In genomic region chr9:112182738-112183137, GRCm38 (mm10) we compare ENCODE assay signal across 18 mouse cellular contexts. TPM values are rescaled to one million over a fixed set of nuclear protein-coding genes. Genes with fewer than 3 reads are reported as not detected.
DNase-seq lines count a peak whose midpoint lies in the region; ATAC-seq and TF ChIP-seq lines count a peak whose summit lies in the region.
"Had no signal": no experiment of that assay in that cellular context is flagged by ENCODE, and none has a peak within 500 bp of the region (broad histone marks: within the 10 kb centered on the region; RNA-seq: fewer than 3 reads in every experiment).

No protein-coding gene starts in this region.

- TF ChIP-seq EP300 in liver, embryonic 14.5 days (IDR thresholded peaks at IDR 0.05; ENCODE audit: low read depth): no peak

- no peaks in the 10 kb centered on the region for H3K27me3 ChIP-seq in liver, embryonic 14.5 days (ENCODE audit: control insufficient read depth, insufficient read depth, low read length)
- H3K27me3 ChIP-seq: CH12.LX; embryonic facial prominence, embryonic 15.5 days; hindbrain, embryonic 15.5 days had no signal

- H3K4me2 ChIP-seq in liver, embryonic 14.5 days (ENCODE audit: low read depth): peak overlapping the region; percentile 34
- H3K4me2 ChIP-seq: embryonic facial prominence, embryonic 15.5 days; heart, embryonic 13.5 days; hindbrain, embryonic 15.5 days had no signal

- no peak for DNase-seq in layer of hippocampus, adult 2 months (ENCODE audit: low spot score in 2 of 2)
- DNase-seq in layer of hippocampus, postnatal 25 days (ENCODE audit: extremely low spot score in 1 of 2, low spot score in 1 of 2): no peak
- no peak for DNase-seq in liver, embryonic 14.5 days (ENCODE audit: low read depth in 3 of 3, low spot score in 3 of 3)
- DNase-seq in liver: no peak
- DNase-seq in lung, adult 2 months: no peak
- DNase-seq: adrenal gland, adult 2 months; adrenal gland, postnatal 25 days; cerebellum, adult 2 months; cerebellum, postnatal 10 days; embryo, embryonic 11 days; gastrocnemius, postnatal 25 days; heart, postnatal 36 days had no signal

- H3K36me3 ChIP-seq in liver, embryonic 14.5 days (replicated peaks; ENCODE audit: control insufficient read depth, insufficient read depth, low read depth): no peaks in the 10 kb centered on the region
- H3K36me3 ChIP-seq: embryonic facial prominence, embryonic 15.5 days; heart, embryonic 13.5 days had no signal

- H3K9ac ChIP-seq in liver, embryonic 14.5 days (replicated peaks): no peak overlapping the region
- H3K9ac ChIP-seq: embryonic facial prominence, embryonic 15.5 days; heart, embryonic 13.5 days; hindbrain, embryonic 15.5 days had no signal

- H3K4me3 ChIP-seq in layer of hippocampus, adult 2 months: no peak overlapping the region
- H3K4me3 ChIP-seq in liver, embryonic 14.5 days (ENCODE audit: insufficient read depth in 1 of 2, low read depth in 2 of 2, low read length in 2 of 2): no peak overlapping the region
- peak overlapping the region; percentile 60; the same call in 1 of the 2 replicates for H3K4me3 ChIP-seq in cortical plate, adult 2 months (ENCODE audit: insufficient read depth, low read length)
- no peak overlapping the region for H3K4me3 ChIP-seq in lung, adult 2 months (replicated peaks; ENCODE audit: extremely low read depth, low read depth, low read length)
- H3K4me3 ChIP-seq: embryonic facial prominence, embryonic 15.5 days; heart, embryonic 13.5 days; hindbrain, embryonic 15.5 days had no signal

- 40% methylated on average over 3 of the region's 3 CpGs for WGBS in liver, embryonic 14.5 days (ENCODE audit: insufficient replicate concordance)
- 29% methylated on average over 3 of the region's 3 CpGs for WGBS in lung, adult 2 months

- H3K27ac ChIP-seq in layer of hippocampus, adult 2 months: peak overlapping the region; percentile 69
- no peak overlapping the region for H3K27ac ChIP-seq in liver, embryonic 14.5 days
- no peak overlapping the region for H3K27ac ChIP-seq in cortical plate, adult 2 months (ENCODE audit: insufficient read depth, low read length)
- H3K27ac ChIP-seq: embryonic facial prominence, embryonic 15.5 days; heart, embryonic 13.5 days; hindbrain, embryonic 15.5 days had no signal

- peak; percentile 44; the same call in 1 of the 2 replicates for TF ChIP-seq POLR2A in cortical plate, adult 2 months (IDR thresholded peaks at IDR 0.05; ENCODE audit: extremely low read depth, insufficient read depth, low read length)
- TF ChIP-seq POLR2A in lung, adult 2 months (IDR thresholded peaks at IDR 0.05; ENCODE audit: borderline replicate concordance, extremely low read depth, low read depth, low read length): no peak

- H3K9me3 ChIP-seq in liver, embryonic 14.5 days (ENCODE audit: control insufficient read depth, low read length): no peaks in the 10 kb centered on the region
- H3K9me3 ChIP-seq: embryonic facial prominence, embryonic 15.5 days; heart, embryonic 13.5 days; hindbrain, embryonic 15.5 days had no signal

- no peak for TF ChIP-seq CTCF in layer of hippocampus, adult 2 months (conservative IDR thresholded peaks at IDR 0.05)
- no peak for TF ChIP-seq CTCF in liver, embryonic 14.5 days (IDR thresholded peaks at IDR 0.05; ENCODE audit: low read depth)
- TF ChIP-seq CTCF in cortical plate, adult 2 months (IDR thresholded peaks at IDR 0.05; ENCODE audit: extremely low read depth, insufficient read depth, low read length): no peak
- no peak for TF ChIP-seq CTCF in lung, adult 2 months (IDR thresholded peaks at IDR 0.05; ENCODE audit: insufficient read depth, low read length)

- peak; percentile 51; the same call in 1 of the 2 replicates for ATAC-seq in liver, embryonic 14.5 days (ENCODE audit: insufficient read depth)
- ATAC-seq: forebrain, embryonic 16.5 days had no signal

- H3K4me1 ChIP-seq in liver, embryonic 14.5 days (replicated peaks; ENCODE audit: control insufficient read depth in 2 of 2, insufficient read depth in 2 of 2, low read length in 1 of 2): peaks cover 20 to 40% of the 10 kb centered on the region in 2 experiments
- H3K4me1 ChIP-seq in cortical plate, adult 2 months (ENCODE audit: control insufficient read depth, insufficient read depth, low read length): peaks cover 1% of the 10 kb centered on the region; the same call in 1 of the 2 replicates
- H3K4me1 ChIP-seq in lung, adult 2 months (ENCODE audit: control insufficient read depth, insufficient read depth, low read length): no peaks in the 10 kb centered on the region

RNA-seq across cellular contexts. Expression of gene Arpp21, which starts 53.0 kb away (rescaled TPM):
- 100 to 1,000 TPM; 242 to 245 TPM for total RNA-seq in layer of hippocampus, adult 2 months (2021)
- total RNA-seq in layer of hippocampus, postnatal 25 days (2021): 100 to 1,000 TPM; 196 to 274 TPM
- polyA plus RNA-seq in liver, embryonic 14.5 days (2012; rRNA removed): 0.27 and 0.36 TPM in 2 replicates
- polyA plus RNA-seq in liver, embryonic 14.5 days (2014; fragmentation: Nextera tagmentation; extraction: Ambion mirVana): 0.27 and 0.42 TPM in 2 replicates
- polyA plus RNA-seq in cortical plate, adult 2 months (2012; rRNA removed): 521 and 601 TPM in 2 replicates
- 0.10 and 1.0 TPM in 2 replicates for polyA plus RNA-seq in lung, adult 2 months (2012; rRNA removed)
- total RNA-seq: adrenal gland, postnatal 25 days; CH12.LX had no signal

Comparison
In these comparisons a context has a peak if more than half of its experiments do, and no peak if none do; other contexts are left out.
1. RNA of gene Arpp21, which starts 53.0 kb away (polyA plus RNA-seq): 521 to 601 TPM in cortical plate, adult 2 months; 0.10 to 1.0 TPM in lung, adult 2 months and 0.27 to 0.42 TPM in liver, embryonic 14.5 days; every median in the first group is over 100 times any median in the second.